ENCODE assay signal across 10 mouse cellular contexts in the genomic region with DNA sequence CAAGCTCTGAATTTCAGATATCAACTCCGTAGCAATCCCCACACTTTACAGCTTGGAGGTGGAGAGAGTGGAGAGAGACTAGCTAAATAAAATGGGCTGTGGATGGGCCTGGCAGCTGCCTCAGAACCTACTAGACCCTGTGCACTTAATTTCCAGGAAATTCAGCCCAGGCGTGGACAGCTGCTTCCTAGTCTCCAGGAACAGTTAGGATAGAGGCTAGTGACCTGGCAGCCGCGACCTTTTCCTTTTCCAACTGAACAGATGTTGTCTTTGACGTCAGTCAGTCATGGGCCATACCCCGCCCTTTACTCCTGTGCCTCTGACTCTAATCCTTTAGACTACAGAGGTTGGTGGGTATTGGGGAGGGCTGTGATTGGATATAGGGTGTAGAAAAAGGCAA. TPM values are rescaled to one million over a fixed set of nuclear protein-coding genes. Genes with fewer than 3 reads are reported as not detected.
DNase-seq lines count a peak whose midpoint lies in the region; ATAC-seq lines count a peak whose summit lies in the region.
"Had no signal": no experiment of that assay in that cellular context is flagged by ENCODE, and none has a peak within 500 bp of the region (broad histone marks: within the 10 kb centered on the region; RNA-seq: fewer than 3 reads in every experiment).

No protein-coding gene starts in this region.

- no peak for ATAC-seq in forebrain, embryonic 13.5 days
- no peak for ATAC-seq in forebrain, embryonic 14.5 days
- ATAC-seq in midbrain, embryonic 13.5 days: no peak

- WGBS in forebrain, embryonic 13.5 days: 71% methylated on average over 6 of the region's 6 CpGs
- 63% methylated on average over 6 of the region's 6 CpGs for WGBS in forebrain, embryonic 14.5 days
- WGBS in midbrain, embryonic 13.5 days: 65% methylated on average over 6 of the region's 6 CpGs
- 67% methylated on average over 6 of the region's 6 CpGs for WGBS in midbrain, embryonic 10.5 days

- no peak overlapping the region for H3K4me3 ChIP-seq in forebrain, embryonic 13.5 days
- no peak overlapping the region for H3K4me3 ChIP-seq in forebrain, embryonic 14.5 days (ENCODE audit: low read depth, low read length)
- H3K4me3 ChIP-seq in midbrain, embryonic 13.5 days (replicated peaks): no peak overlapping the region
- no peak overlapping the region for H3K4me3 ChIP-seq in midbrain, embryonic 10.5 days

- no peaks in the 10 kb centered on the region for H3K27me3 ChIP-seq in forebrain, embryonic 13.5 days
- H3K27me3 ChIP-seq in forebrain, embryonic 14.5 days (replicated peaks; ENCODE audit: control insufficient read depth, insufficient read depth, low read length): no peaks in the 10 kb centered on the region
- no peaks in the 10 kb centered on the region for H3K27me3 ChIP-seq in midbrain, embryonic 13.5 days
- no peaks in the 10 kb centered on the region for H3K27me3 ChIP-seq in midbrain, embryonic 10.5 days (ENCODE audit: low read depth, poor library complexity, severe bottlenecking)

- peaks cover 78% of the 10 kb centered on the region for H3K36me3 ChIP-seq in forebrain, embryonic 13.5 days (ENCODE audit: poor library complexity, severe bottlenecking)
- peaks cover 82% of the 10 kb centered on the region for H3K36me3 ChIP-seq in forebrain, embryonic 14.5 days (ENCODE audit: control insufficient read depth, insufficient read depth, low read length)
- peaks cover 64% of the 10 kb centered on the region for H3K36me3 ChIP-seq in midbrain, embryonic 13.5 days
- peaks cover 70% of the 10 kb centered on the region for H3K36me3 ChIP-seq in midbrain, embryonic 10.5 days

- DNase-seq in forebrain, embryonic 14.5 days (ENCODE audit: low spot score): no peak
- no peak for DNase-seq in midbrain, embryonic 10.5 days (ENCODE audit: low spot score)
- DNase-seq in heart, postnatal 36 days: peak; percentile 69 to 71
- DNase-seq in skeletal muscle tissue, adult 2 months (ENCODE audit: low read depth, low spot score): peak; percentile 67
- DNase-seq in urinary bladder, adult 18-20 months (ENCODE audit: low spot score in 2 of 2): no peak
- no peak for DNase-seq in kidney, postnatal 36 days
- DNase-seq: thymus, adult 18-20 months had no signal

- peak overlapping the region; percentile 86 for H3K27ac ChIP-seq in forebrain, embryonic 13.5 days
- H3K27ac ChIP-seq in forebrain, embryonic 14.5 days (ENCODE audit: low read depth, low read length): no peak overlapping the region
- 0 out of 2 replicates have a peak overlapping the region, but pooled peaks have one; percentile 25 for H3K27ac ChIP-seq in midbrain, embryonic 13.5 days
- H3K27ac ChIP-seq in midbrain, embryonic 10.5 days (replicated peaks): no peak overlapping the region

- peaks cover 74% of the 10 kb centered on the region for H3K4me1 ChIP-seq in forebrain, embryonic 13.5 days
- H3K4me1 ChIP-seq in forebrain, embryonic 14.5 days (ENCODE audit: control insufficient read depth, insufficient read depth, low read length): peaks cover 18% of the 10 kb centered on the region
- H3K4me1 ChIP-seq in midbrain, embryonic 13.5 days (replicated peaks): peaks cover 44% of the 10 kb centered on the region
- H3K4me1 ChIP-seq in midbrain, embryonic 10.5 days: peaks cover 28% of the 10 kb centered on the region

- 0 out of 2 replicates have a peak overlapping the region, but pooled peaks have one; percentile 37 for H3K9ac ChIP-seq in forebrain, embryonic 13.5 days
- H3K9ac ChIP-seq in forebrain, embryonic 14.5 days (ENCODE audit: low read length): no peak overlapping the region
- 0 out of 2 replicates have a peak overlapping the region, but pooled peaks have one; percentile 23 for H3K9ac ChIP-seq in midbrain, embryonic 13.5 days (replicated peaks)

- intact Hi-C loops in heart, postnatal 36 days (cut with DNase I): no loop called here

- H3K4me2 ChIP-seq in forebrain, embryonic 13.5 days: no peak overlapping the region
- H3K4me2 ChIP-seq in forebrain, embryonic 14.5 days (ENCODE audit: low read length): no peak overlapping the region
- no peak overlapping the region for H3K4me2 ChIP-seq in midbrain, embryonic 13.5 days (replicated peaks)

- no peaks in the 10 kb centered on the region for H3K9me3 ChIP-seq in forebrain, embryonic 13.5 days (replicated peaks)
- no peaks in the 10 kb centered on the region for H3K9me3 ChIP-seq in forebrain, embryonic 14.5 days (replicated peaks; ENCODE audit: control insufficient read depth, low read length)
- no peaks in the 10 kb centered on the region for H3K9me3 ChIP-seq in midbrain, embryonic 13.5 days
- no peaks in the 10 kb centered on the region for H3K9me3 ChIP-seq in midbrain, embryonic 10.5 days (replicated peaks)

RNA-seq across cellular contexts. Expression of gene Leng8, which starts 8.0 kb away (rescaled TPM):
- 61.3 and 71.1 TPM in 2 replicates for polyA plus RNA-seq in forebrain, embryonic 13.5 days (2015; fragmentation: Nextera tagmentation; extraction: Ambion mirVana)
- 43.0 and 59.2 TPM in 2 replicates for polyA plus RNA-seq in forebrain, embryonic 14.5 days (2014; fragmentation: Nextera tagmentation; extraction: Ambion mirVana)
- 84.4 and 97.1 TPM in 2 replicates for polyA plus RNA-seq in midbrain, embryonic 13.5 days (2015; fragmentation: Nextera tagmentation; extraction: Ambion mirVana)
- polyA plus RNA-seq in midbrain, embryonic 10.5 days (2016; fragmentation: Nextera tagmentation; extraction: Ambion mirVana): 63.1 and 82.0 TPM in 2 replicates
- total RNA-seq in heart, postnatal 36 days (2021): 10 to 100 TPM; 30.4 to 45.7 TPM

RNA-seq across cellular contexts. Expression of gene Ttyh1, which starts 9.7 kb away (rescaled TPM):
- polyA plus RNA-seq in forebrain, embryonic 13.5 days (2015; fragmentation: Nextera tagmentation; extraction: Ambion mirVana): 121 and 149 TPM in 2 replicates
- 61.6 and 68.0 TPM in 2 replicates for polyA plus RNA-seq in forebrain, embryonic 14.5 days (2014; fragmentation: Nextera tagmentation; extraction: Ambion mirVana)
- polyA plus RNA-seq in midbrain, embryonic 13.5 days (2015; fragmentation: Nextera tagmentation; extraction: Ambion mirVana): 106 and 124 TPM in 2 replicates
- 21.9 and 45.3 TPM in 2 replicates for polyA plus RNA-seq in midbrain, embryonic 10.5 days (2016; fragmentation: Nextera tagmentation; extraction: Ambion mirVana)
- 1 to 10 TPM in 1 of 2 experiments, under 1 TPM in 1; 0.89 to 2.6 TPM for total RNA-seq in heart, postnatal 36 days (2021)
- total RNA-seq: common myeloid progenitor, adult 5-6 weeks had no signal

RNA-seq across cellular contexts. Expression of gene Leng9, which starts 21.3 kb away (rescaled TPM):
- polyA plus RNA-seq in forebrain, embryonic 13.5 days (2015; fragmentation: Nextera tagmentation; extraction: Ambion mirVana): 3.5 and 3.9 TPM in 2 replicates
- 3.1 and 3.9 TPM in 2 replicates for polyA plus RNA-seq in forebrain, embryonic 14.5 days (2014; fragmentation: Nextera tagmentation; extraction: Ambion mirVana)
- 4.0 and 4.4 TPM in 2 replicates for polyA plus RNA-seq in midbrain, embryonic 13.5 days (2015; fragmentation: Nextera tagmentation; extraction: Ambion mirVana)
- polyA plus RNA-seq in midbrain, embryonic 10.5 days (2016; fragmentation: Nextera tagmentation; extraction: Ambion mirVana): 1.4 and 1.9 TPM in 2 replicates
- 1 to 10 TPM; 2.4 to 3.6 TPM for total RNA-seq in heart, postnatal 36 days (2021)

RNA-seq across cellular contexts. Expression of gene Cdc42ep5, which starts 35.8 kb away (rescaled TPM):
- 5.1 and 5.2 TPM in 2 replicates for polyA plus RNA-seq in forebrain, embryonic 13.5 days (2015; fragmentation: Nextera tagmentation; extraction: Ambion mirVana)
- 5.6 and 5.9 TPM in 2 replicates for polyA plus RNA-seq in forebrain, embryonic 14.5 days (2014; fragmentation: Nextera tagmentation; extraction: Ambion mirVana)
- polyA plus RNA-seq in midbrain, embryonic 13.5 days (2015; fragmentation: Nextera tagmentation; extraction: Ambion mirVana): 5.1 and 5.2 TPM in 2 replicates
- 18.1 and 20.1 TPM in 2 replicates for polyA plus RNA-seq in midbrain, embryonic 10.5 days (2016; fragmentation: Nextera tagmentation; extraction: Ambion mirVana)
- 1 to 10 TPM; 4.6 to 6.2 TPM for total RNA-seq in heart, postnatal 36 days (2021)

Comparison
In these comparisons a context has a peak if more than half of its experiments do, and no peak if none do; other contexts are left out.
1. H3K27ac ChIP-seq: peak in forebrain, embryonic 13.5 days (single experiment) and midbrain, embryonic 13.5 days (single experiment); none in forebrain, embryonic 14.5 days (single experiment) and midbrain, embryonic 10.5 days (single experiment).
2. DNase-seq: peak in heart, postnatal 36 days (2 of 2) and skeletal muscle tissue, adult 2 months (single experiment); none in forebrain, embryonic 14.5 days (single experiment), midbrain, embryonic 10.5 days (single experiment), urinary bladder, adult 18-20 months (0 of 2) and kidney, postnatal 36 days (0 of 2).